Mouse (Mus musculus): ENCODE results near the gene P4ha1.

- TF ChIP-seq EP300 (IDR thresholded peaks at IDR 0.05; ENCODE audit: insufficient read depth, low read depth, low read length) = no peak
- TF ChIP-seq CTCF (IDR thresholded peaks at IDR 0.05; ENCODE audit: low read depth, low read length) = no peak
- no peak for TF ChIP-seq POLR2A (IDR thresholded peaks at IDR 0.05; ENCODE audit: insufficient read depth, low read length)
Observed at GRCm38 (mm10) chr10:59283164-59283563, 39.9 kb upstream of the P4ha1 start.
